Mouse (Mus musculus) hindbrain, embryonic 11.5 days (tissue): Measurements from ENCODE around the gene Gm8011. TPM values are rescaled to one million over a fixed set of nuclear protein-coding genes. Genes with fewer than 3 reads are reported as not detected.
"Not testable (repeated sequence)": the region's sequence is repeated elsewhere in the genome, so short reads cannot be mapped to it uniquely, and the experiment has no call there.

Source experiments
- ATAC-seq: fragments of 200-750 bp; cut with Nextera tagmentation; 2 replicates; pipeline ENCODE4 v1.8.0; 2017; ENCODE audit warnings: mild to moderate bottlenecking, moderate TSS enrichment, moderate library complexity; ENCODE audit not compliant: low FRiP score
- DNase-seq: peaks from one replicate; pipeline ENCODE4 v3.0.0-alpha.2; 2015; ENCODE audit warnings: low spot score
- H3K27ac ChIP-seq: fragments of 300-500 bp; sonication (generic); 2 replicates; pipeline ENCODE4 v1.5.1; 2014; ENCODE audit warnings: mild to moderate bottlenecking, low read depth, low read length
- H3K27me3 ChIP-seq: fragments of 300-500 bp; sonication (generic); 2 replicates; pipeline ENCODE4 v1.6.1; 2014; ENCODE audit warnings: mild to moderate bottlenecking, low read length, moderate library complexity, mixed read lengths; ENCODE audit not compliant: control insufficient read depth, insufficient read depth
- H3K36me3 ChIP-seq: fragments of 300-500 bp; sonication (generic); 2 replicates; pipeline ENCODE4 v1.6.1; 2014; ENCODE audit warnings: mild to moderate bottlenecking, low read length, moderate library complexity, mixed read lengths; ENCODE audit not compliant: control insufficient read depth, insufficient read depth
- H3K4me1 ChIP-seq: fragments of 300-500 bp; sonication (generic); replicated peaks from 2 replicates; pipeline ENCODE4 v1.6.1; 2014; ENCODE audit warnings: low read length, mixed read lengths; ENCODE audit not compliant: control insufficient read depth, insufficient read depth
- H3K4me2 ChIP-seq: fragments of 300-500 bp; sonication (generic); replicated peaks from 2 replicates; pipeline ENCODE4 v1.6.1; 2014; ENCODE audit warnings: mild to moderate bottlenecking, low read depth, low read length
- H3K4me3 ChIP-seq: fragments of 300-500 bp; sonication (generic); 2 replicates; pipeline ENCODE4 v1.5.1; 2014; ENCODE audit warnings: low read depth, low read length
- H3K9ac ChIP-seq: fragments of 300-500 bp; sonication (generic); 2 replicates; pipeline ENCODE4 v1.6.1; 2014; ENCODE audit warnings: low read depth, low read length
- H3K9me3 ChIP-seq: fragments of 300-500 bp; sonication (generic); 2 replicates; pipeline ENCODE4 v1.6.1; 2016; ENCODE audit warnings: low read length; ENCODE audit not compliant: control insufficient read depth
- WGBS: fragments of 180-500 bp; shearing (Covaris S2); extraction: QIAGEN DNeasy Blood & Tissue Kit; methylation state at CpG from one replicate; pipeline ENCODE4 v1.1.7; 2014; 5-methylcytosine and 5-hydroxymethylcytosine counted together
- polyA plus RNA-seq: library from polyadenylated mRNA; unstranded; fragments of >200 nt; fragmentation: Nextera tagmentation; extraction: Ambion mirVana; gene quantifications from 2 replicates; pipeline ENCODE4 v1.2.1, GENCODE M21; 2014

The Gm8011 gene
- polyA plus RNA-seq = not detected in 2 replicates

GRCm38 (mm10) chr14:42463581-42463980 lies at the start of gene Gm8011:
Gm8011 (plus strand) TSS chr14:42463881.
- H3K27ac ChIP-seq, H3K4me1 ChIP-seq, H3K9ac ChIP-seq, H3K9me3 ChIP-seq, H3K36me3 ChIP-seq, ATAC-seq, H3K27me3 ChIP-seq, DNase-seq, H3K4me3 ChIP-seq, H3K4me2 ChIP-seq: not testable (repeated sequence)
- 48% methylated on average over 2 of the region's 2 CpGs for WGBS

DNA sequence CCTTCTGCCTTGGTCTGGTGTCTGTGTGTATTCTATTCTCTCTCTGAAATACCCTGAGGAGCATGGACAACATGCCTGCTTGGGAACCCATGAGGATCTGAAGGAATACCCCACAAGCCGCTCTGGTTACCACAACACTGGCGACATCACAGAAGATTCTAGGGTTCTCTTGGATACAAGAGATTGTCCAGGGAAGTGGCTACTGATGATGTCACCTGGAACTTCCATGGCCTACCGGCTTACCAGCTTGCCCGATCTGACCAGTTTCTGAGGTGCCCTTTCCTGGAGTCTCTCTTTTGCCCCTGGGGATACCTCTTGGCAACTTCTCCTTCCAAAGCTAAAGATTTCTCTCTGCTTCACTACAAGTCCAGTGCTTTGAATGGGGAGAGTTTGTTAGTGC lies 24.1 kb upstream of the Gm8011 start, which contains the start of gene Gm8005:
Gm8005 (minus strand) TSS at position 101 of the 400 bp plus-strand sequence.
- not testable (repeated sequence) for H3K36me3 ChIP-seq, H3K4me2 ChIP-seq, ATAC-seq, DNase-seq, H3K9ac ChIP-seq, H3K27ac ChIP-seq, H3K4me3 ChIP-seq, H3K27me3 ChIP-seq, H3K9me3 ChIP-seq, H3K4me1 ChIP-seq
- WGBS = 89% methylated on average over 2 of the region's 4 CpGs

DNA sequence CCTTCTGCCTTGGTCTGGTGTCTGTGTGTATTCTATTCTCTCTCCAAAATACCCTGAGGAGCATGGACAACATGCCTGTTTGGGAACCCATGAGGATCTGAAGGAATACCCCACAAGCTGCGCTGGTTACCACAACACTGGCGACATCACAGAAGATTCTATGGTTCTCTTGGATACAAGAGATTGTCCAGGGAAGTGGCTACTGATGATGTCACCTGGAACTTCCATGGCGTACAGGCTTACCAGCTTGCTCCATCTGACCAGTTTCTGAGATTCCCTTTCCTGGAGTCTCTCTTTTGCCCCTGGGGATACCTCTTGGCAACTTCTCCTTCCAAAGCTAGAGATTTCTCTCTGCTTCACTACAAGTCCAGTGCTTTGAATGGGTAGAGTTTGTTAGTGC lies 38.6 kb downstream of the Gm8011 start, which contains the start of gene Gm8020:
Gm8020 (minus strand) TSS at position 101 of the 400 bp plus-strand sequence.
- not testable (repeated sequence) for H3K27ac ChIP-seq, H3K27me3 ChIP-seq, DNase-seq, H3K9me3 ChIP-seq, H3K4me2 ChIP-seq, H3K36me3 ChIP-seq, ATAC-seq, H3K4me1 ChIP-seq, H3K9ac ChIP-seq, H3K4me3 ChIP-seq
- WGBS = 92% methylated on average over 2 of the region's 3 CpGs

Other genes with a start within 250 kb of the Gm8011 start
- gene Gm17026, start 203.8 kb upstream of the Gm8011 start, polyA plus RNA-seq = not detected in 2 replicates
- gene Gm9611, start 166.5 kb upstream of the Gm8011 start, polyA plus RNA-seq = not detected in 2 replicates
- not detected in 2 replicates for gene Gm7995, start 153.7 kb upstream of the Gm8011 start, polyA plus RNA-seq
- gene Gm8005, start 24.2 kb upstream of the Gm8011 start, polyA plus RNA-seq = not detected in 2 replicates
- gene Gm8020, start 38.5 kb downstream of the Gm8011 start, polyA plus RNA-seq = not detected in 2 replicates
- gene Gm8024, start 60.4 kb downstream of the Gm8011 start, polyA plus RNA-seq = not detected in 2 replicates
- not detected in 2 replicates for gene Gm17124, start 136.0 kb downstream of the Gm8011 start, polyA plus RNA-seq
- gene Gm3633, start 178.0 kb downstream of the Gm8011 start, polyA plus RNA-seq = not detected in 2 replicates
- not detected in 2 replicates for gene Gm10378, start 192.1 kb downstream of the Gm8011 start, polyA plus RNA-seq